7 mouse cellular contexts compared by ENCODE assay signal in genomic region chr4:117252351-117252750, GRCm38 (mm10). TPM values are rescaled to one million over a fixed set of nuclear protein-coding genes. Genes with fewer than 3 reads are reported as not detected.
A peak's percentile ranks its signal among the peaks of the same experiment; 100 is the strongest.
DNase-seq lines count a peak whose midpoint lies in the region; ATAC-seq and TF ChIP-seq lines count a peak whose summit lies in the region.

No protein-coding gene starts in this region.

- TF ChIP-seq RAD21 in MEL (IDR thresholded peaks at IDR 0.05; ENCODE audit: low read depth, low read length), result no peak

- H3K36me3 ChIP-seq in C2C12 (ENCODE audit: control insufficient read depth, insufficient read depth) (no peaks in the 10 kb centered on the region), MEL (ENCODE audit: control insufficient read depth in 1 of 2, insufficient read depth in 2 of 2, low read length in 2 of 2) (peaks cover 0 to 5% of the 10 kb centered on the region in 2 experiments; a peak in 2 of 4 replicates)
- no peaks in the 10 kb centered on the region for H3K36me3 ChIP-seq in heart, adult 2 months (ENCODE audit: control insufficient read depth, insufficient read depth, low read length)
- no peaks in the 10 kb centered on the region for H3K36me3 ChIP-seq in limb, embryonic 13.5 days
- no peaks in the 10 kb centered on the region for H3K36me3 ChIP-seq in neural tube, embryonic 12.5 days

- H3K9me3 ChIP-seq in MEL (replicated peaks; ENCODE audit: insufficient read depth, low read length), result no peaks in the 10 kb centered on the region
- no peaks in the 10 kb centered on the region for H3K9me3 ChIP-seq in limb, embryonic 13.5 days
- no peaks in the 10 kb centered on the region for H3K9me3 ChIP-seq in neural tube, embryonic 12.5 days

- no peaks in the 10 kb centered on the region for H3K79me3 ChIP-seq in C2C12 (ENCODE audit: low read depth)

- H3K27ac ChIP-seq in MEL (ENCODE audit: control insufficient read depth, low read depth, low read length), result no peak overlapping the region
- H3K27ac ChIP-seq in heart, adult 2 months, result peak overlapping the region; percentile 83
- peak overlapping the region; percentile 88 for H3K27ac ChIP-seq in limb, embryonic 13.5 days
- H3K27ac ChIP-seq in neural tube, embryonic 12.5 days, result no peak overlapping the region

- H3ac ChIP-seq in C2C12 (ENCODE audit: control insufficient read depth, insufficient read length, low read depth), result peak overlapping the region; percentile 14

- no peak for DNase-seq in MEL (ENCODE audit: low read depth, low spot score)
- peak in 1 of 2 experiments; percentile 42 for DNase-seq in heart, adult 2 months
- DNase-seq in retina, embryonic 14.5 days (ENCODE audit: low spot score), result no peak
- no peak for DNase-seq in left cerebral cortex, adult 11 months (ENCODE audit: low spot score)

- TF ChIP-seq POLR2A in MEL (IDR thresholded peaks at IDR 0.05; ENCODE audit: control insufficient read depth in 1 of 2, insufficient read depth in 1 of 2, low read depth in 1 of 2, low read length in 2 of 2, poor library complexity in 1 of 2), result no peak
- no peak for TF ChIP-seq POLR2A in heart, adult 2 months (IDR thresholded peaks at IDR 0.05; ENCODE audit: insufficient read depth, low read depth, low read length)

- peak overlapping the region; percentile 35 for H3K9ac ChIP-seq in MEL (ENCODE audit: control insufficient read depth, low read depth, low read length, poor library complexity, severe bottlenecking)
- H3K9ac ChIP-seq in heart, adult 2 months (ENCODE audit: low read depth, low read length), result peak overlapping the region; percentile 75
- H3K9ac ChIP-seq in limb, embryonic 13.5 days, result peak overlapping the region; percentile 66
- H3K9ac ChIP-seq in neural tube, embryonic 12.5 days, result peak overlapping the region; percentile 66

- H3K79me2 ChIP-seq in C2C12 (ENCODE audit: control insufficient read depth, insufficient read depth), result no peaks in the 10 kb centered on the region
- H3K79me2 ChIP-seq in MEL (ENCODE audit: control insufficient read depth, insufficient read depth, low read length, poor library complexity), result no peaks in the 10 kb centered on the region
- no peaks in the 10 kb centered on the region for H3K79me2 ChIP-seq in heart, adult 2 months (replicated peaks; ENCODE audit: control insufficient read depth, insufficient read depth, low read length)

- ATAC-seq in limb, embryonic 13.5 days (ENCODE audit: low FRiP score, low read depth), result 0 out of 2 replicates have a peak, but pooled peaks have one; percentile 10
- peak; percentile 38; the same call in 1 of the 2 replicates for ATAC-seq in neural tube, embryonic 12.5 days (ENCODE audit: low FRiP score, low read depth)

- intact Hi-C loops in heart, adult 2 months (cut with DNase I), result no loop called here

- no peak for TF ChIP-seq EP300 in MEL (IDR thresholded peaks at IDR 0.05; ENCODE audit: low read depth in 1 of 2, low read length in 2 of 2)
- no peak for TF ChIP-seq EP300 in heart, adult 2 months (IDR thresholded peaks at IDR 0.05; ENCODE audit: insufficient read depth, low read depth, low read length)

- peaks cover 0 to 8% of the 10 kb centered on the region in 2 experiments; a peak in 1 of 4 replicates for H3K4me1 ChIP-seq in MEL (ENCODE audit: control insufficient read depth in 1 of 2, insufficient read depth in 2 of 2, low read length in 2 of 2)
- H3K4me1 ChIP-seq in heart, adult 2 months (ENCODE audit: control insufficient read depth, insufficient read depth, low read length), result peaks cover 12% of the 10 kb centered on the region
- peaks cover 25% of the 10 kb centered on the region for H3K4me1 ChIP-seq in limb, embryonic 13.5 days
- peaks cover 12% of the 10 kb centered on the region for H3K4me1 ChIP-seq in neural tube, embryonic 12.5 days

- H3K27me3 ChIP-seq in C2C12 (ENCODE audit: control insufficient read depth, insufficient read depth, insufficient read length) (peaks cover 4% of the 10 kb centered on the region), MEL (ENCODE audit: control insufficient read depth in 1 of 2, insufficient read depth in 2 of 2, low read length in 2 of 2) (peaks cover 0 to 4% of the 10 kb centered on the region in 2 experiments; a peak in 2 of 4 replicates)
- H3K27me3 ChIP-seq in heart, adult 2 months (ENCODE audit: control insufficient read depth, insufficient read depth, low read length), result no peaks in the 10 kb centered on the region
- no peaks in the 10 kb centered on the region for H3K27me3 ChIP-seq in limb, embryonic 13.5 days
- no peaks in the 10 kb centered on the region; the same call in 1 of the 2 replicates for H3K27me3 ChIP-seq in neural tube, embryonic 12.5 days (replicated peaks)

- H3K4me2 ChIP-seq in limb, embryonic 13.5 days (replicated peaks), result peak overlapping the region; percentile 70
- H3K4me2 ChIP-seq in neural tube, embryonic 12.5 days (replicated peaks), result peak overlapping the region; percentile 64

- WGBS in heart, adult 2 months, result 28% methylated on average over 5 of the region's 5 CpGs
- WGBS in limb, embryonic 13.5 days, result 10% methylated on average over 5 of the region's 5 CpGs
- WGBS in neural tube, embryonic 12.5 days, result 29% methylated on average over 5 of the region's 5 CpGs

- H3K4me3 ChIP-seq in C2C12 (ENCODE audit: insufficient read depth, poor library complexity, severe bottlenecking), result peak overlapping the region; percentile 49
- H3K4me3 ChIP-seq in MEL (ENCODE audit: control insufficient read depth in 1 of 2, insufficient read depth in 1 of 2, low read depth in 2 of 2, low read length in 2 of 2), result peak overlapping the region; percentile 35 to 82
- peak overlapping the region; percentile 94 for H3K4me3 ChIP-seq in heart, adult 2 months
- H3K4me3 ChIP-seq in limb, embryonic 13.5 days, result peak overlapping the region; percentile 63
- peak overlapping the region; percentile 66 for H3K4me3 ChIP-seq in neural tube, embryonic 12.5 days

- TF ChIP-seq CTCF in C2C12 (IDR thresholded peaks at IDR 0.05; ENCODE audit: control insufficient read depth, insufficient read depth, insufficient read length) (no peak), MEL (IDR thresholded peaks at IDR 0.05 in 2 of 3, conservative IDR thresholded peaks at IDR 0.05 in 1 of 3; ENCODE audit: control insufficient read depth in 1 of 3, insufficient read depth in 1 of 3, low read depth in 2 of 3, low read length in 3 of 3, poor library complexity in 1 of 3, severe bottlenecking in 1 of 3) (no peak)
- no peak for TF ChIP-seq CTCF in heart, adult 2 months (IDR thresholded peaks at IDR 0.05)

TF ChIP-seq in C2C12, 6 proteins besides CTCF, POLR2A, EP300 and RAD21:
- TF ChIP-seq MAX (IDR thresholded peaks at IDR 0.05) (no peak), MYOG (IDR thresholded peaks at IDR 0.05; ENCODE audit: control insufficient read depth, extremely low read depth, insufficient read length) (no peak), MYOD1 (IDR thresholded peaks at IDR 0.05; ENCODE audit: control insufficient read depth, insufficient read length, low read depth) (no peak)

TF ChIP-seq in MEL, 35 proteins besides CTCF, POLR2A, EP300 and RAD21:
- no peak for TF ChIP-seq MXI1 (IDR thresholded peaks at IDR 0.05; ENCODE audit: low read depth, low read length)
- no peak for TF ChIP-seq JUND (IDR thresholded peaks at IDR 0.05; ENCODE audit: low read depth, low read length)
- no peak for TF ChIP-seq E2F4 (IDR thresholded peaks at IDR 0.05; ENCODE audit: borderline replicate concordance, low read depth, low read length)
- no peak for TF ChIP-seq RCOR1 (IDR thresholded peaks at IDR 0.05; ENCODE audit: low read depth, low read length)
- no peak for TF ChIP-seq POLR2AphosphoS2 (IDR thresholded peaks at IDR 0.05; ENCODE audit: low read length)
- TF ChIP-seq USF1 (IDR thresholded peaks at IDR 0.05; ENCODE audit: low read depth, low read length), result no peak
- no peak for TF ChIP-seq MAFK (IDR thresholded peaks at IDR 0.05; ENCODE audit: borderline replicate concordance, low read depth, low read length)
- TF ChIP-seq MAX (IDR thresholded peaks at IDR 0.05; ENCODE audit: low read length), result no peak
- no peak for TF ChIP-seq NRF1 (IDR thresholded peaks at IDR 0.05; ENCODE audit: insufficient read depth, low read depth, low read length, poor library complexity, severe bottlenecking)
- TF ChIP-seq KAT2A (conservative IDR thresholded peaks at IDR 0.05; ENCODE audit: low read depth, low read length), result no peak
- TF ChIP-seq UBTF (IDR thresholded peaks at IDR 0.05; ENCODE audit: borderline replicate concordance, insufficient read depth, low read depth, low read length), result no peak
- no peak for TF ChIP-seq CHD1 (IDR thresholded peaks at IDR 0.05; ENCODE audit: low read depth, low read length)
- no peak for TF ChIP-seq CHD2 (IDR thresholded peaks at IDR 0.05; ENCODE audit: low read length)
- no peak for TF ChIP-seq GABPA (IDR thresholded peaks at IDR 0.05; ENCODE audit: low read depth, low read length)
- TF ChIP-seq ZMIZ1 (IDR thresholded peaks at IDR 0.05; ENCODE audit: low read depth, low read length), result no peak
- no peak for TF ChIP-seq ETS1 (IDR thresholded peaks at IDR 0.05; ENCODE audit: low read depth, low read length)
- no peak for TF ChIP-seq TCF12 (IDR thresholded peaks at IDR 0.05; ENCODE audit: low read depth, low read length)

RNA-seq across cellular contexts. Expression of gene Armh1, which starts 0.4 kb away (rescaled TPM):
- polyA plus RNA-seq in C2C12 (2012; fragmentation: generic; extraction: Trizol) (not detected), MEL (2012; ENCODE audit: insufficient read depth in 1 of 2, insufficient read length in 2 of 2, low read depth in 1 of 2, low replicate concordance in 2 of 2, missing spikeins in 1 of 2) (not detected)
- total RNA-seq in MEL (2012; rRNA removed), result not detected in 2 replicates
- not detected for total RNA-seq in heart, adult 2 months (2021)
- 0.43 TPM in 1 of 2 replicates, not detected in the other for polyA plus RNA-seq in heart, adult 2 months (2012; rRNA removed)
- polyA plus RNA-seq in limb, embryonic 13.5 days (2015; fragmentation: Nextera tagmentation; extraction: Ambion mirVana), result 0.53 and 0.79 TPM in 2 replicates
- 0.28 and 0.85 TPM in 2 replicates for polyA plus RNA-seq in neural tube, embryonic 12.5 days (2016; fragmentation: Nextera tagmentation; extraction: Ambion mirVana)

RNA-seq across cellular contexts. Expression of gene Tmem53, which starts 0.6 kb away (rescaled TPM):
- 3.2 TPM for polyA plus RNA-seq in C2C12 (2012; fragmentation: generic; extraction: Trizol)
- 0.36 and 0.65 TPM in 2 replicates for total RNA-seq in MEL (2012; rRNA removed)
- polyA plus RNA-seq in MEL (2012; ENCODE audit: insufficient read depth in 1 of 2, insufficient read length in 2 of 2, low read depth in 1 of 2, low replicate concordance in 2 of 2, missing spikeins in 1 of 2), result 1 to 10 TPM in 1 of 2 experiments, not detected in 1; 1.3 TPM
- 10 to 100 TPM; 25.0 to 30.6 TPM for total RNA-seq in heart, adult 2 months (2021)
- polyA plus RNA-seq in heart, adult 2 months (2012; rRNA removed), result 51.8 and 62.3 TPM in 2 replicates
- 10.0 and 11.3 TPM in 2 replicates for polyA plus RNA-seq in limb, embryonic 13.5 days (2015; fragmentation: Nextera tagmentation; extraction: Ambion mirVana)
- polyA plus RNA-seq in neural tube, embryonic 12.5 days (2016; fragmentation: Nextera tagmentation; extraction: Ambion mirVana), result 7.0 and 8.0 TPM in 2 replicates

Comparison
In these comparisons a context has a peak if more than half of its experiments do, and no peak if none do; other contexts are left out.
1. H3K27ac ChIP-seq: peak in heart, adult 2 months (single experiment) and limb, embryonic 13.5 days (single experiment); none in MEL (single experiment) and neural tube, embryonic 12.5 days (single experiment).
2. Peak in every context shown above with its lines, with median percentiles within 50 percentile points of each other: H3K4me3 ChIP-seq and H3K9ac ChIP-seq.